Mouse (Mus musculus): Measurements from ENCODE around the gene Micu1. TPM values are rescaled to one million over a fixed set of nuclear protein-coding genes. Genes with fewer than 3 reads are reported as not detected.

The Micu1 gene
- polyA plus RNA-seq, 1 experiment = 22.9 TPM

DNA sequence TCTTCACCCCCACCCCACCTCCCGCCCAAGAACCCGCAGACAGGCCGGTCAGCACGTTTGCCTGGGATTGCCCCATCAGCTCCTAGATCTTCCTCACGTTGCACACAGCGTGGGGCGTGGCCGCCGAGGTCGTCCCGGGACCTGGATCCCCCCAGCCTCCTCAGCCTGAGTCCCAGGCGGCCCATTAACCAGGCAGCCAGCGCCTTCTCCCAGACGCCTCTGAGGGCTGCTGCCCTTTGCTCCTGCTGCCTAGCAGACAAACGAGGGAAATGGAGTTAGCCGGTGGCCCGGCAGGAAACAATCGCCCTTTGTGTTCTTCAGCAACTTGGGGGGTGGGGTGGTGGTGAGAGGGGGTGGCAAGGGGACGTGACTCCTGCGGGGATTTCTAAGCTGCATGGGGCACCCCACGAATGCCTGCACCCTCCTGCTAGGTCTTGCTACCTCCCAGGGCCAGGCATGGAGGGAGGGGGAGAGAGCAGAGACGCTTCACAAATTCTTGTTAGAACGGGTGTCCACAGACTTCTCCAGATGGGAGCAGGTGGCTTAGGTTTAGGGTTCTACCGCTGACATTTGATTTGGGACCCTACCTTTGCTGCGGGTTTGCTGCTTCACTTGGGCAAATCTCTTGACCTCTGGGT, 209.4 kb downstream of the Micu1 start:
- Histone ChIP-seq H3K27ac (ENCODE audit: insufficient read depth, low read length) (no peak overlapping the region), H3K9me3 (replicated peaks; ENCODE audit: control insufficient read depth, insufficient read depth, low read length, poor library complexity, severe bottlenecking) (no peaks in the 10 kb centered on the region), H3K27me3 (ENCODE audit: control insufficient read depth, insufficient read depth, low read length, poor library complexity, severe bottlenecking) (no peaks in the 10 kb centered on the region), H3K4me1 (ENCODE audit: control insufficient read depth, insufficient read depth, low read length) (peaks cover 15% of the 10 kb centered on the region), H3K9ac (ENCODE audit: low read depth, poor library complexity, severe bottlenecking) (peak overlapping the region; percentile 20), H3K36me3 (ENCODE audit: control insufficient read depth, insufficient read depth, low read length, poor library complexity, severe bottlenecking) (no peaks in the 10 kb centered on the region), H3K4me3 (ENCODE audit: low read depth, low read length) (peak overlapping the region; percentile 16)
- TF ChIP-seq POLR2A (IDR thresholded peaks at IDR 0.05; ENCODE audit: insufficient read depth, low read length) (no peak), CTCF (IDR thresholded peaks at IDR 0.05; ENCODE audit: low read depth, low read length) (no peak), EP300 (IDR thresholded peaks at IDR 0.05; ENCODE audit: insufficient read depth, low read depth, low read length) (no peak; the same call in none of the 2 replicates)

Other genes with a start within 250 kb of the Micu1 start
- gene Gm10322, start 86.4 kb upstream of the Micu1 start, polyA plus RNA-seq (2011; ENCODE audit: insufficient read depth, insufficient read length, low read depth, missing spikeins) = not detected in 2 replicates
- 19.7 and 26.0 TPM in 2 replicates for gene Mcu, start 85.8 kb upstream of the Micu1 start, polyA plus RNA-seq (2011; ENCODE audit: insufficient read depth, insufficient read length, low read depth, missing spikeins)
- gene Dnajb12, start 177.1 kb downstream of the Micu1 start, polyA plus RNA-seq (2011; ENCODE audit: insufficient read depth, insufficient read length, low read depth, missing spikeins) = 29.3 and 29.6 TPM in 2 replicates
- 172 and 176 TPM in 2 replicates for gene Ddit4, start 249.4 kb downstream of the Micu1 start, polyA plus RNA-seq (2011; ENCODE audit: insufficient read depth, insufficient read length, low read depth, missing spikeins)

All from ES-Bruce4 (cell line).